Mouse (Mus musculus): ENCODE results near the gene Frmd3. TPM values are rescaled to one million over a fixed set of nuclear protein-coding genes. Genes with fewer than 3 reads are reported as not detected.
"Not testable (repeated sequence)": the region's sequence is repeated elsewhere in the genome, so short reads cannot be mapped to it uniquely, and the experiment has no call there.

Frmd3 gene
- polyA plus RNA-seq (2015; fragmentation: Nextera tagmentation; extraction: Ambion mirVana): 0.87 and 0.92 TPM in 2 replicates

DNA sequence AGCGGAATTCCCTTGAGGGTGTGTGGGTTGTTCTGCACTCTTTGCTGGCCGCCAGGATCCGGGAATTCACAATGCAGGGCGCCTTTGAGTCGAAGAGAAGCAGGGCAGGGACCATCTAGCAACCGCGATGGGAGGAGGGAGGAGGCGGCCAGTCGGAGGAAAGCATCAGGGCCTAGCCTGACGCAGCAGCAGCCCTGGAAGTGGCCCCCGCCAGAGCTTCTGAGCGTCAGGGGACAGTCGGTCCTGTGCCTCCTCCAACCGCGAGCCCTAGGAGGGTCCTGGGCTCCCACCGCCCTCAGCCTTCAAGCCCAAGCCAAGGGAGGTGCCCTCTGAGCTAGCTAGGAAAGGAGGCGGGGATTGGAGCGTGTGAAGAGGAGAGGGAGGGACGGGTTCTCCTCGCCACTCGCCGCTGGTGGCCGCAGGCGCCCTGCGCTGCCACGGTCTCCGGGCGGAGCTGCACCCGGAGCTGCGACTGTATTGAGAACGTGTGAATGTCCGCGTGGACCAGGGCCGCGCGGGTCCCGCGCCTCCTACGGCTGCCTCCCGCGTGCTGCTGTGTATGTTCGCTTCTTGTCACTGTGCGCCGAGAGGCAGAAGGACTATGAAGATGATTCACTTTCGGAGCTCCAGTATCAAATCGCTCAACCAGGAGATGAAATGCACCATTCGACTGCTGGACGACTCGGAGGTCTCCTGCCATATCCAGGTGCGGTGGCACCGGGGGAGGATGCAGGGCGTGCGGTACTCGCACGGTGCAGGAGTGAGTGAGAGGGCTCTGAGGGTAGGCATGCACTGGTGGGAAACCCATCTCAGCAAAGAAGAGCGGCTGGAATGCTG lies at the start of gene Frmd3:
Gene Frmd3 (plus strand): TSS at position 232 of the 837 bp plus-strand sequence.
- no peaks in the 10 kb centered on the region for H3K9me3 ChIP-seq
- H3K4me3 ChIP-seq (replicated peaks): peak within 1 kb of the TSS; percentile 50
- H3K36me3 ChIP-seq: no peaks in the 10 kb centered on the region
- H3K9ac ChIP-seq: peak within 1 kb of the TSS; percentile 43
- H3K4me1 ChIP-seq (replicated peaks): peaks cover 3% of the 10 kb centered on the region; the same call in 1 of the 2 replicates
- H3K4me2 ChIP-seq (replicated peaks): peak within 1 kb of the TSS; percentile 96
- WGBS: under 1% methylated on average over 54 of the region's 56 CpGs
- H3K27me3 ChIP-seq (replicated peaks): peaks cover 7% of the 10 kb centered on the region; the same call in 1 of the 2 replicates
- H3K27ac ChIP-seq: no peak within 1 kb of the TSS
- peak; percentile 95 for ATAC-seq

DNA sequence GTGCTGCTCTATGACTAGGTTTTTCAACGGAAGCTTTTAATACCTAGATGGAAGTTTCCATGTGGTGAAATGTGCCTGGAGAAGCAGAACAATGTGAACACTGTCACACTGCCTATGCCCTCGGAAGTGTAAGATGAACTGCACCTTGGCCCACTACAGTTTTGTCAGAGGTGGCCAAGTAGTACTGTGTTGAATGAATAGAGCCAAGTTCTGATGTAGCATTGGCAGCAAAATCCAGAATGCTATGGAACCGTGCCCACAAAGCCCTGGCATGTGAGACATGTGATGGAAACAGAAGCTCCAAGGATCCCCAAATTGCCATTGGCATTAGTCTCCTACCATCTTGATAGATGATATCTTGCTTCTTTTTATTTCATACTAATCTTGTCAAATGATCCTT lies 32.8 kb upstream of the Frmd3 start:
- WGBS: 76% methylated on average over 3 of the region's 3 CpGs
- Histone ChIP-seq H3K27ac (no peak overlapping the region), H3K27me3 (replicated peaks) (no peaks in the 10 kb centered on the region), H3K4me2 (replicated peaks) (no peak overlapping the region), H3K9ac (no peak overlapping the region), H3K36me3 (no peaks in the 10 kb centered on the region), H3K4me3 (replicated peaks) (no peak overlapping the region), H3K9me3 (no peaks in the 10 kb centered on the region), H3K4me1 (replicated peaks) (no peaks in the 10 kb centered on the region)
- ATAC-seq: no peak

DNA sequence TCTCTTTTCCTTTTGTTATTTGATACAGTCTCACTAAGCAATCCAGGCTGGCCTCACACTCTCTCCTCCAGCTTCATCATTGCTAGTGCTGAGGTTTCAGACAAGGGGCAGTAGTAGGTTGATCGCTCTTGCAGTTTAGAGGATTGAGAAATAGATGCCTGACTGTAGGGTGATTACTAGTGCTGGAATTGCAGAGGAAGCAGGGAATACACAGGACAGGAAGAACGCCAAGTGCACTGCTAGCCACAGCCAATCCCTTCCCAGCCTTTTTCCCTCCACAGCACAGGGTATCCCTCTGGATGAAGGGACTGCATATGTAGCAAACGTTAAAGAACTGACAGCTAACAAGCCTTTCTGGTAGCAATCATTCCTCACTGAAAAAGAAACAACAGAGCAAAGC lies 965 bp upstream of the Frmd3 start:
- ATAC-seq: no peak

DNA sequence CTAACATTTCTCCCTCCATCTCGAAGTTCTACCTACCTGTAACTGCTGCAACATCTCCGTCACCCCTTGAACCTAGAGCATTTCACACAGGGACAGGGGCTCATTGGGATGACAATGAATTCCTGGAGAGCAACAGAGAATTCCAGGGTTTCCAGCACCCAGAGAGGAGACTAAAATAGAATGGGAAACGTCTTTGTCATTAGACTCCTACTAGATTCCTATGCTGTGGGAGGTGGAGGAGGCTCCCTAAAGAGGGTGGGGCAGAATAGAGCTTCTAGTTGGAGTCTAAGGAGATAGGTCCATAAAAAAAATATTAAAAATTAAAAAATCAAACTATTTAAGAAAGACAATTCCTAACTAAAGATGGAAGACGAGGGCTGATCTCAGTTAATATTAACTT lies 542 bp upstream of the Frmd3 start:
- no peaks in the 10 kb centered on the region for H3K9me3 ChIP-seq
- H3K27me3 ChIP-seq (replicated peaks): peaks cover 7% of the 10 kb centered on the region; the same call in 1 of the 2 replicates
- peak overlapping the region; percentile 96 for H3K4me2 ChIP-seq (replicated peaks)
- H3K9ac ChIP-seq: no peak overlapping the region
- H3K36me3 ChIP-seq: no peaks in the 10 kb centered on the region
- H3K27ac ChIP-seq: no peak overlapping the region
- ATAC-seq: no peak; the same call in 1 of the 2 replicates
- H3K4me3 ChIP-seq (replicated peaks): peak overlapping the region; percentile 50; the same call in 1 of the 2 replicates
- H3K4me1 ChIP-seq (replicated peaks): peaks cover 3% of the 10 kb centered on the region; the same call in 1 of the 2 replicates
- 45% methylated on average over 4 of the region's 4 CpGs for WGBS

More for the DNA sequence above, 965 bp upstream of the Frmd3 start:
- H3K27ac ChIP-seq: no peak overlapping the region
- no peak overlapping the region for H3K9ac ChIP-seq
- no peaks in the 10 kb centered on the region for H3K9me3 ChIP-seq
- 60% methylated on average over 3 of the region's 3 CpGs for WGBS
- H3K36me3 ChIP-seq: no peaks in the 10 kb centered on the region
- H3K4me2 ChIP-seq (replicated peaks): no peak overlapping the region
- H3K4me3 ChIP-seq (replicated peaks): no peak overlapping the region
- H3K4me1 ChIP-seq (replicated peaks): peaks cover 3% of the 10 kb centered on the region; the same call in 1 of the 2 replicates
- peaks cover 7% of the 10 kb centered on the region; the same call in 1 of the 2 replicates for H3K27me3 ChIP-seq (replicated peaks)

DNA sequence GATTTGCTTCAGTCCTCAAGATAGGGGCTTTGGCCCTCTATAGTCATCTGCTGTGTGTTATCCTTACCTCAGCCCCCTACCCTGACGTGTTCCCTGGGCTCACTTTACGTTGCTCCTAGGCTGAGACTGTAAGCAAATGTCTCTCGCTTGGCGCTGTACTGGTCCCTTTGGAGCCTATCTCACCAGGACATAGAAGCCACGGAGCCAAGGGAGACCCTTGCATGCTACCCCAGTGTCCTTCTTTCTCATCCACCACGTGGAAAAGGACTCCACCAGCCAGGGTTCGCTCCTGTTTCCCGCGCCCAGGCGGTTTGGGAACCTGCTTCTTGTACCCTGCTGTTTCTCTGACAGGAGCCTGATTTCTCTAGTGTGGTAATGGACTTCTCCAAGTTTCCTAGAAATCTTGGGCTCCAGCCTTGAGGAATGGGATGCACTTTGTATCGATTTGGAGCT lies 832 bp downstream of the Frmd3 start:
- peak overlapping the region; percentile 43; the same call in 1 of the 2 replicates for H3K9ac ChIP-seq
- no peaks in the 10 kb centered on the region for H3K9me3 ChIP-seq
- H3K4me3 ChIP-seq (replicated peaks): peak overlapping the region; percentile 50
- H3K27ac ChIP-seq: no peak overlapping the region
- 11% methylated on average over 11 of the region's 11 CpGs for WGBS
- peaks cover 3% of the 10 kb centered on the region; the same call in 1 of the 2 replicates for H3K4me1 ChIP-seq (replicated peaks)
- peaks cover 7% of the 10 kb centered on the region; the same call in 1 of the 2 replicates for H3K27me3 ChIP-seq (replicated peaks)
- H3K4me2 ChIP-seq (replicated peaks): peak overlapping the region; percentile 96
- ATAC-seq: peak; percentile 37
- no peaks in the 10 kb centered on the region for H3K36me3 ChIP-seq

DNA sequence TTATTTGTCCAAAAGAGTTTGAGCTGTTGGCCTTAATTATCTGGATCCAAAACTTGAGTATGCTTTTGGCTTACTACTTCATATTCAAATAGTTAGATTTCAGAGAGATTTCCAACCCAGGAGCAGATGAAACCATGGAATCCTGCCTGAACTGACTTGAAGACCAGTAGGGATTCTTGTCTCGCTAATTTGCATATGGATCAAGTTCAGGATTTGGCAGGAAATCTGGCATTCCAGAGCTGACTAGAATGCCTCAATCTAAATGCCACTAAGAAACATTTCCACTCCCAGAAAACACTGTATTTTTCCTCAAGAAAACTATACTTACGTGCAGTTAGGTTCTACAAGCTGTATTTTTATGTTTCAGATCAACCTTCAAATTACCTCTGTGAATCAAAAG lies 6.8 kb downstream of the Frmd3 start:
- 76% methylated on average over 2 of the region's 2 CpGs for WGBS
- Histone ChIP-seq H3K4me1 (replicated peaks) (no peaks in the 10 kb centered on the region), H3K9ac (no peak overlapping the region), H3K4me2 (replicated peaks) (no peak overlapping the region), H3K9me3 (no peaks in the 10 kb centered on the region), H3K36me3 (no peaks in the 10 kb centered on the region), H3K27me3 (replicated peaks) (no peaks in the 10 kb centered on the region), H3K27ac (no peak overlapping the region), H3K4me3 (replicated peaks) (no peak overlapping the region)
- ATAC-seq: no peak

DNA sequence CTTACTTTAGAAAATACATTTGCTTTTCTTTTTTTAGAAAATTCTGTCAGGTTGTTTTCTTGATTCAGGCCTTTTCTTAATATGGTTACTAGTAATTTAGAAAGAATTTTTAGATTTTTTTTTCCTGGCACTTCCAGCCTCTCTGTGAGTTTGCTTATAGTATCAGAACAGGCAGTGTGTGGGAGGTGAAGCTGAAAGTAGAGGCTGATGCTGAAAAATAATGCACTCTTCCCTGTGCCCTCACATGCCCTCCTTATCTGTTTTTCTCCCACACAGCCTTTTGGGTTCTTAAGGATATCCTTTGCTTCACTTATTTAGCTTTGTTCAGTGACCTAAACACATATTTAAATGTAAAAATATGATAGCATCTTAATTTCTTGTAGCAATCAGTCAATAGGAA lies 30.0 kb downstream of the Frmd3 start:
- Histone ChIP-seq H3K27me3 (replicated peaks) (no peaks in the 10 kb centered on the region), H3K36me3 (no peaks in the 10 kb centered on the region), H3K4me1 (replicated peaks) (no peaks in the 10 kb centered on the region), H3K9me3 (no peaks in the 10 kb centered on the region), H3K4me3 (replicated peaks) (no peak overlapping the region), H3K9ac (no peak overlapping the region), H3K4me2 (replicated peaks) (no peak overlapping the region), H3K27ac (no peak overlapping the region)
- ATAC-seq: no peak

DNA sequence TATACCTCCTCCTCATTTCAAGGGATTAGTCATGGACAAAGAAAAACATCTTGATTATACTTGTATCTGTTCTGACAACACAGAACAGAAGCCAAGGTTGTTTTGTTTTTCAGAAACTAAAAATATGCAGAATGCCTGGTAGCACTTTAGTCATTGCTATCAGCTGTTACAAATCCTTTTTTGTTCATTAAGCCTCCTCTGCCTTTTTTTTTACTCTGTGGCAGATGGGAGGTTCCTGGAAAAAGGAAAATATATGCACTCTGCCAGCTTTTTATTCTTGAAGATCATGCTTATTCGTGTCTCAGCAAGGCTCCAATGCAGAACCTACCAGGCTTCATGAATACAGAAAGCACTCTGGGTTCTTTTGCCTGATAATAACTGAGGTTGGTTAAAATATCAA lies 38.5 kb downstream of the Frmd3 start:
- Histone ChIP-seq H3K27ac (no peak overlapping the region), H3K4me2 (replicated peaks) (no peak overlapping the region), H3K4me3 (replicated peaks) (no peak overlapping the region), H3K9me3 (no peaks in the 10 kb centered on the region), H3K36me3 (no peaks in the 10 kb centered on the region), H3K9ac (no peak overlapping the region), H3K4me1 (replicated peaks) (no peaks in the 10 kb centered on the region), H3K27me3 (replicated peaks) (no peaks in the 10 kb centered on the region)
- ATAC-seq: no peak
- 79% methylated on average over 1 of the region's 1 CpGs for WGBS

DNA sequence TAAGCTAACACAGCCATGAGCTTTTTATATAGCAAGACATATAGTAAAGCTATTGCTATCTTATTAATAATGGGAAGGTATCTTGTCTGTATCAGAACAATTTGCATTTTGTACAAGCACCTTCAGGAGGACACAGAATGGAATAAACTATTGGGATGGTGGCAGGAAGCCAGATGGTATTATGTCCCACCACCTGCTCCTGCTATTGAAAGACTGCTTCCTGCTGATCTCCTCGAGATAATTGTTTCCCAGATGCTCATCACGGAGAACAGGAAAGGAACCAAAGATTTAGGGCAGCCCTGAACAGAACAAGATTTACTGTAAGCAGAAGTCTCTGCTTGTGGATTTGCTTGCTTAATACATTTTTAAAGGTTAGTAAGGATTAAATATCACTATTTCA lies 63.5 kb downstream of the Frmd3 start:
- Histone ChIP-seq H3K9me3 (no peaks in the 10 kb centered on the region), H3K9ac (no peak overlapping the region), H3K27ac (no peak overlapping the region), H3K27me3 (replicated peaks) (no peaks in the 10 kb centered on the region), H3K36me3 (no peaks in the 10 kb centered on the region), H3K4me2 (replicated peaks) (no peak overlapping the region), H3K4me1 (replicated peaks) (no peaks in the 10 kb centered on the region), H3K4me3 (replicated peaks) (no peak overlapping the region)
- 38% methylated on average over 2 of the region's 2 CpGs for WGBS
- no peak for ATAC-seq

DNA sequence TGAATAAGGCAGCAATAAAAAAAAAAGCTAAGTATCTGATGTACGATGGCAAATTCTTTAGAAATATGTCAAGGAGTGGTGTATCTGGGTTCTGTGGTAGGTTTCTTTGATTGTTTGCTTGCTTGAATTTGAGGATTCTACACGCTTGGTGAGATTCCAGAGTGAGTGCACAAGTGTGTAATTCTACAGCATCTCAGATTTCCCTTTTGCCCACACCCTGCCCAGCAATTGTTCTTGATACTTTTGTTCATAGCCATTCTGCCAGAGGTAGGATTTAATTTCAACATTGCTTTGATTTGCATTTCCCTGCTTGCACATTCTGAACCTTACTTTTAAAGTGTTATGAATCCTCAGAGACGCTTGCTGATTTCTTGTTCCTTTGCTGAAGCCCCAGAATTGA lies 97.6 kb downstream of the Frmd3 start:
- Histone ChIP-seq H3K9ac (no peak overlapping the region), H3K36me3 (no peaks in the 10 kb centered on the region), H3K27ac (no peak overlapping the region), H3K27me3 (replicated peaks) (no peaks in the 10 kb centered on the region), H3K9me3 (no peaks in the 10 kb centered on the region), H3K4me2 (replicated peaks) (no peak overlapping the region), H3K4me1 (replicated peaks) (no peaks in the 10 kb centered on the region), H3K4me3 (replicated peaks) (no peak overlapping the region)
- ATAC-seq: no peak
- WGBS: 77% methylated on average over 3 of the region's 3 CpGs

DNA sequence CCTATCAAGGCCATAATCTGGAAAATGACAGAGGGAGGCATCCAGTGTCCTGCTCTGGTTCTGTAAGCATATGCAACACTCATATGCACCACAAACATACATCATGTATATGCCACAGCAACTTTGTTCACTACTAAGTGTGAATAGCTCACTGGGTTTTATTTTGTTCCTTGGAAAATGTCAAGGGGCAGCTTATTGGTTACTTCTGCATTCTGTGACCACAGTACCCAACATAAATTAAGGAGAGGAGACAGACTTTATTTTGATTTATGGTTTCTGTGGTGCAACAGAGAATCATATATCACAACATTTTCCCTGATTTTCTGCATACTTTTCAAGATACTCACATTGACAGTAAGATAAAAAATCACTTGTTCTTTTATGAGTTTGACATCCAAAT lies 178.3 kb downstream of the Frmd3 start:
- Histone ChIP-seq H3K4me1 (replicated peaks) (no peaks in the 10 kb centered on the region), H3K27ac (no peak overlapping the region), H3K9me3 (no peaks in the 10 kb centered on the region), H3K36me3 (no peaks in the 10 kb centered on the region), H3K27me3 (replicated peaks) (no peaks in the 10 kb centered on the region), H3K9ac (no peak overlapping the region), H3K4me2 (replicated peaks) (no peak overlapping the region), H3K4me3 (replicated peaks) (no peak overlapping the region)
- ATAC-seq: no peak

DNA sequence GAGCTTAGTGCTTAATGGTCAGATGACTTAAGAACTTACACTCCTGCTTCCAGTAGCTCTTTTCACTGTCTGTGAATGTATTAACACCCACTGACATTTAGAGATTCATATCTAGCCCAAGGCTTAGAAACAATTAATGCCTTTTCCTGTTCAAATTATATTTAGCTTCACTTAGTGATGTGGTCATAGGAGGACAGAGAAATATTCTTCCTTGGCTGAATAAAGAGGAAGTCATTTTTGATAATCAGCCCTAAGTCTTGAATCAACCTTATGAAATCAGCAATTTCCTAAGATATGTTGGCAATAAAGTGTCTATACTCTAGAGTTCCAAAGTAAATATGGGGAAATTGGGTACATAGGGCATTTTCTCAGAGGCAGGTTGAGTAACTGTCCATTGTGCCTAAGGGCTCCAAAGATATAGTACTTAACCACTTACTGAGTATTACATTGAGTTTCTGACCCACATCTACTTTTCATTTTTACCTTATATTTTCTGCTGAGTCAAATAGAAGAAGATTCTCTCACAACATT lies 188.1 kb downstream of the Frmd3 start:
- ATAC-seq: no peak
- Histone ChIP-seq H3K4me3 (replicated peaks) (no peak overlapping the region), H3K27ac (no peak overlapping the region), H3K9me3 (no peaks in the 10 kb centered on the region), H3K9ac (no peak overlapping the region), H3K27me3 (replicated peaks) (no peaks in the 10 kb centered on the region), H3K36me3 (no peaks in the 10 kb centered on the region), H3K4me1 (replicated peaks) (no peaks in the 10 kb centered on the region), H3K4me2 (replicated peaks) (no peak overlapping the region)

DNA sequence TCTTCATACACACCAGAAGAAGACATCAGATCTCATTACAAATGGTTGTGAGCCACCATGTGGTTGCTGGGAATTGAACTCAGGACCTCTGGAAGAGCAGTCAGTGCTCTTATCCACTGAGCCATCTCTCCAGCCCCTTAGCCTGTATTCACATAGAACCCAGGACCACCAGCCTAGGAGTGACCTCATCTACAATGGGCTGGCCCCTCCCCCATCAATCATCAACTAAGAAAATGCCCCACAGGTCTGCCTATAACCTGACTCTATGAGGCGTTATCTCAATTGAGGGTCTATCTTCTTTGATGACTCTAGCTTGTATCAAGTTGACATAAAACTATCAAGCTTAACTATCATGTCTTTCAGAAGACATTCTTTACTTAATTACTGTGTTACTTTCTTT lies 208.5 kb downstream of the Frmd3 start:
- WGBS: 85% methylated on average over 1 of the region's 1 CpGs
- H3K4me3 ChIP-seq (replicated peaks): not testable (repeated sequence)

More for the DNA sequence above, 208.5 kb downstream of the Frmd3 start:
- not testable (repeated sequence) for H3K9ac ChIP-seq; H3K27ac ChIP-seq; ATAC-seq; H3K27me3 ChIP-seq (replicated peaks); H3K36me3 ChIP-seq; H3K4me1 ChIP-seq (replicated peaks); H3K9me3 ChIP-seq; H3K4me2 ChIP-seq (replicated peaks)

Data from intestine, embryonic 15.5 days (tissue).